Mouse (Mus musculus) gastrocnemius, adult 8-10 months (tissue): ENCODE data around the gene Stpg2. TPM values are rescaled to one million over a fixed set of nuclear protein-coding genes. Genes with fewer than 3 reads are reported as not detected.
"Not testable (repeated sequence)": the region's sequence is repeated elsewhere in the genome, so short reads cannot be mapped to it uniquely, and the experiment has no call there.

ENCODE experiments used
- DNase-seq, 2 experiments: peaks; one replicate each; pipeline ENCODE4 v3.0.0; 2022; ENCODE audit warnings: low spot score in 2 of 2
- total RNA-seq, 4 experiments: library from RNA; stranded (reverse); gene quantifications; 2 replicates each; pipeline ENCODE4 v1.2.4; 2022

Gene Stpg2
- total RNA-seq, 4 experiments from 2014 or later: not detected

DNA sequence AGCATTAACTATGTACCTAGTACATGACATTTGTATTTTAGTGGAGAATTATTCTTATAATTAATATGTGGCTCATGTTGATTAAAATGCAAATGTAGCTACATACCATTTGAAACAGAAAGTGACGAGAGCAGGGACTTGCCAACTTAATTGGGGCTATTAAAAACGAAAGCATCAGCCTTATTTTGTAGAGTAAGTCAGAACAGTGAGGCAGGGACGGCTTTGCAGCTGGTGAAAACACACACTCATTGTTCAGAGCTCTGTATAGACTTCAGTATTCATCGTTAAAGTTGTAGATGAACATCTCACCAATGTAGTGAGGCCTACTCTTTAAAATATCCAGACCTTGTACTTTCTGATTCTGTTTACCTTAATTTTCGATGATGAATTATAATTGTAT is 213.6 kb downstream of the Stpg2 start:
- no peak for DNase-seq

DNA sequence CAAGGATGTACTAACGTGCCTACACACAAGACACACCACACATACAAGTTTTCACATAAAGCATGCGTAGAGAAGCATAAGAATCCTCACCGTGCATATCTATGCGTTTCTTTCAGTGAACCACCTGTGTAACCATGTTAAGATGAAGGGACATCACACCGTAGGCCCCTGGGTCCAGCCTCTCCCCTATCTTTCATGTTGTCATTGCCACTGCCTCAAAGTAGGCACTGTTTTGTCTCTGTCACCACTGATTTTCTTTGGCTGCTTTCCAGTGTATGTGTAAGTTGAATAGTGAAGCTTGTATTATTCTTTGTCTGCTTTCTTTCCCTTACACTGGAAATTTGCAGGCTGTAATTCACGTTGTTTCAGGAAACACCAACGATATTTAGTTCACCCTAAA is 236.7 kb downstream of the Stpg2 start:
- DNase-seq: no peak

DNA sequence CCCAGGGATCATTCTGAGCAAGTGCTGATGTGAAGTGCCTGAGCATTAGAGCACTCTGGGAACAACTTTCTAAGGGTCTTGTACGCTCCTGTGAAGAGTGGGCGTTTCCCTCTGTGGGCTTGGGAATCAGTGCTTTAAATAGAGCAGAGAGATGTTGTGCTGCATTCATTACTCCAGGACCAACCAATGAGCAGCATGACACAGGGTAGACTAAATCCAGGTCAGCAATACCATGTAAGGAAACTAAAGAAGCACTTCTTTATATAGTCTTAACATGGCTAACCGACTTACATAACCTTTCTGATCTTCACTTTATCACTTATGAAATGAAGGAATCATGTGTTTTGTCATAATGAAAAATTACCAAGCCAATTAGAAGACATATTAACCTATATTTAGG is 290.4 kb downstream of the Stpg2 start:
- no peak for DNase-seq

DNA sequence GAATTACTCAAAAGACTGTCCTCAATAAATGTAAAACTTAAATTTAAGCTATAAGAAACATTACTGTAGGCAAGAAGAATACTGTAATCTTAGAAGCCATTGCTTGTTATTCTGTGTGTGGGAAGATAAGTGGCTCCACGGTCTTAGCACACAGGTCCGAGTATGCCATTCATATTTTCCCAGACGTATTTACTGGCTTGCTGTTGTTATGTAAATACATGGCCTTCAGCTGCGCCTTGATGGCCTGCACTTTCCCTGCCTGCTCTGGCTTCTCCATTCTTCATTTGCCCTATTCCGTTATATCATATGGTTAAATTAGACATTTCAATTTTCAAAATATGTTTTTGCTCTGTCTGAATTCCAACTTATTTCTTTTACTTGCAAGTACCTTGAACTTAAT is 296.7 kb downstream of the Stpg2 start:
- no peak for DNase-seq

DNA sequence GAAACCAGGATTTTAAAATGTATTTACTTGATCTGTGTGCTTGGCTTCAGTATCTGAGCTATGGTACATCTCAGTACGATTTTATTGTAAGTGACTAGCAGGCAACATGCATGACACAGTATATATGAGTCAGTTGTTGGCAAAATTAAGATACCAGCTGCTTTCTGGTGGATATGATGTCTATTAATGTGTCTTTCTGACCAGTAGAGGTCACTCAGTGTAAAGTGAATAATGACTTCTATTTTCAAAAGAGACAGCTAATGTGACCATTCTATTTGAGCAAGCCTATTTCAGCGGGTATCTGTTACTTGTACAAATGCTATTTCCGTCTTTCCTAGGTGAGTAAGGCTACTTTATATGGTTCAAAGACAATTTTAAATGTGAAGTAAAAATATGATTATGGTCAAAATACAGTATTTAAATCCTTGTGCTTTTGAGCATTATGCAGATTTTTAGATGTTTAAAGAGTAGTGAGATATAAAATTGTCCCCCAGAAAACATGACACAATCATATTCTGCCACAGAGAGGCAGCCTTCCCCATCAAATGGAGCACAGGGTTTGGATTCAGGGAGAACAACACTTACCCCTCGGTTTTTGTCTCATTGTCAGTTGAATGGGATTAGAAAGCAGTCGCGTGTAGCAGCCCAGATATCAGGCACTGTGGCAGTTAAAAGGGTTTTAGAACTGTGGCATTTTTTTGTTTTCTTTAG is 303.9 kb downstream of the Stpg2 start:
- no peak for DNase-seq

DNA sequence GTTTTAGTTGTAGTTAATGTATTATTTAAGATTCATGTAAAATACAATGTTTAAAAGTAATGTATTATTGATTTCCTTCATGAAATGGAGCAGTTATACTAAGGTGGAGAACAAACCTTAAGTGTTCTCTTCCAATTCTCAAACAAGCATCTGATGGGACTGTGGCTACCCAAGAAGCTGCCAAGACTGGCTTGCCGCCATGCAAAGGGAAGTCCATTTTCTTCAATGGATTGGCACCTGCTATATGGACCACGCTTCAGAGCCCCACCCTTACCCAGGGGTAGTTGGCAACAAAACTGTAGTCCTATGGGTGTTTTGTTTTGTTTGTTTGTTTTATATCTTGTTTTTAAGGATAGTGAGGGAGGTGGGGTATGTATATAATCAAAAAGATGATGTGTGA is 373.0 kb downstream of the Stpg2 start:
- no peak for DNase-seq

DNA sequence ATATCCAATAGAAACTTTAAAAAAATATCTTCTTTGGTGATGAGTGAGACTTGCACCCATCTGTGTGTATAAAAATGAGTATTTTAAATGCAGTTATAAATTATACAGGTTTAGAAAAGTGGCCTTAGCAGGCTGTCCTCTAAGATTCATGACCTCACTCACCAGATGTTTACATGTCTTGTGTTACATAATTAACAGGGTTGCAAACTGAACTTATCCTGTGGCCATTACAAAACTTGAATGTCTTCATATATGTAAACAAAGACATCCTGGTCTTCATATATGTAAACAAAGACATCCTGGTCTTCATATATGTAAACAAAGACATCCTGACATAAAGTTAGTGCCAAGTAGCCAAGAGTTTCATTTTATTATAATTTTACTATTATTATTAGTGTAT is 375.8 kb downstream of the Stpg2 start:
- no peak for DNase-seq

DNA sequence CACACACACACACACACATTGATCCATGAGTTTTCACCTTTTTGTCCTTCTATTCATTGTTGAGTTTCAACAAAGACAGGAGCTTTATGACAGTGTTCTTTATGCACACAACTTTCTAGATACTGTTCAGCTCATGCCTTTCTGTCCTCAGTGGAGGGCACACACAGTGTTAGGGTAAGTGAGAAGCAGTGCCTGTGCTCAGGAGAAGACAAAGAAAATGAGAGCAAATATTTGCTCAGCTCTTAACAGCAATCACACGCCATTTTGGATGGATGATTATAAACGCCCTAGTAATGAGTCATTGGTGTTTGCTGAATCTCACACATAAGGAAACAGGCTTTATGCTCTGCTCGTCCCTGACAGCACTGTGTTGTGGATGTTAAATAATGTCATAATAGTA is 394.0 kb downstream of the Stpg2 start:
- no peak for DNase-seq

DNA sequence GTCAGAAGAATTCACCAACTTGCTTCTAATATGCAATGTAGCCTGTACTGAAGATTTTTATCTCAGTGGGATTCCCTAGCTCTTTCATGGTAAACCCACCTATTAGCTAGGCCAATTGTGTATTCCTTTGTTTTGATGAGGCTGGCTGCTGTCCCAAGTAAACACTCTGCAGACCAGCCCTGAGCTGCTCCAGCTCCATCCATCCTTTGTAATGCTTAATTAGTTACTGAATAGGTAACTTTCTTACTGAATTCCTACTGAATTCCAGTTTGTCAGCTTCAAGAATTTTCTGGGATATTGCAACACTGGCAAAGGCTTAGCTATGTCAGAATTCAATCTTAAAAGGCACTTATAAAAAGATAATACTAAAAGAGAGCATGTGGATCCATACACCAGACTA is 402.8 kb downstream of the Stpg2 start:
- not testable (repeated sequence) for DNase-seq

DNA sequence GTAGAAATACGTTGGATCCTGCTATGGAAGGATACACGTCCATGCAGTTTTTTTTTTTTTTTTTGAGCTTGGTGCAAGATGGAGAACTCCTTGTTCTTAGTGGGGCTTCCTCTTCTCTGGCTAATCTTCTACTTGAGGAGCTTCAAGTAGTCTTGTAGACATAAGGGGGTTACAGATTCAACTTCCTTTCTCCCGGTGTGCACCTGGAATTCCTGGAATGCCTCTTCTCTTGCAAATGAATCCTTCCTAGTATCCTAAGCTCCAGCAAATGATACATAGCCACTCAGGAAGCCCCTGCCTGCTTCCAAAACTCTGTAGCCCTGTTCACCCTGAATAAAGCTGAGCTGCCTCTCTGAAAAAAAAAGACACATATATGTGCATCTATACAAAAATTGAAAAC is 409.1 kb downstream of the Stpg2 start:
- DNase-seq: no peak

DNA sequence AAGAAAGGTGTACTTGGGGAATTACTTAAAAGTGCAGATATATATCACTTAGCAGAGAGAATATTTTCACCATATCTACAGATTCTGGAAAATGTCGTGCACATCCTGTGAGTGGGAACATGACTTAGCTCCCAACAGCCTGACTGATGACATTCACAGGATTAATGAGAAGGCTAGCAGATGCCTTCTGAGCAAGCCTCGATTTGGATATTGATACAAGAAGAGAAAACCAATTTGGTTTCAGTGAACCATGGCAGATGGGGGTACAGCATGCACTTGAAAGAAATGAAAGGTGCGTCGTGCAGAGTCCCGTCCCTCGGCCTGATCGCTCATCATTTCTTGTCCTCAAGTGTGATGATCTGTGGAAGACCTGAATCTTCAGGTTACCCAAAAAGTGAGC is 410.3 kb downstream of the Stpg2 start:
- DNase-seq: no peak

DNA sequence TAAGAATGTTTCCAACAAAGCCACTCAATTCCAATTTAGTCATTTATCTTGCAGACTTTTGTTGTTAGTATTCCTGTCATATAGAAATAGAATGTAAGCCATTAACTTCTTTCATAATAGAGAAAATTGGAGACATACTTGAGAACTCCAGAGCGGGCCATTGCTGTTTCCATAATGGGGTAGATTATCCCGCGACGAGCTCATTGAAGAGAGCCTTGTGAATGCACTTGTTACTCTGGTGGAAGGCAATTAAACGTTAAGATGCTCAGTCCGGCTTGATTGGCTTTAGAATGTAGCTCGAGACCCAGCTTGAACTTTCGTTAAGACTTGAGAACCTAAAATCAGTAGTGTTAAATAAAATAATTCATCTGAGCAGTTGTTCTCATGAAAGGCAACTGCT is 432.4 kb downstream of the Stpg2 start:
- DNase-seq: no peak

DNA sequence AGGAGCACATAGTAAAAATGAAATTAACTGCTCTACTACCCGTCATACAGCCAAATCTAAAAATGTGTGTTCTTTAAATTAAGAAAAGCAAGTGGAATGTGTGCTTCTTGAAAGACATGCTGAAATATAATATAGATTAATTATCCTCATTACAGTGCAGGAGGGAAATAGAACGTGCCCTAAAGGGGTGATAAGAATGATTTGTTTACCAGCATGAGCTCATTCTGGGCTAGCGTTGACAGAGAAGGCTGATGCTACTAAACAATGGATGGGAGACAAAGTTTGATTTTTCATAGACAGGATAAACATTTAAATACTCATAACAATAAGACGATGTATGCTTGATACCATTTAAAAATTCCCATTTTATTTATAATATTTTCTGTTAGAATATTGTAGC is 446.0 kb downstream of the Stpg2 start:
- DNase-seq: no peak

DNA sequence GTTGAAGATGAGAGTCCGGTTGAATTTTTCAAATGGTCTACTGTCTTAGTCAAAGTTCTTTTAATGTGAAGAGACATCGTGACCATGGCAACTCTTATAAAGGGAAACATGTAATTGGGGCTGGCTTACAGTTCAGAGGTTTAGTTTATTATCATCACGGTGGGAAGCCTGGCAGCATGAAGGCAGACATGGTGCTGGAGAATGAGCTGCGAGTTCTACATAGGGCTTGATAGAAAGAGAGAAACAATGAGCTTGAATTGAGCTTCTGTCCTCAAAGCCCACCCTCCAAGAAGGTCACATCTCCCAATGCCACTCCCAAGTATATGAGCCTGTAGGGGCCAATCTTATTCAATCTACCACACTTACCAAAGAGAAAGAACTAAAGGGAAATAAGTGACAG is 453.9 kb downstream of the Stpg2 start:
- DNase-seq: no peak

DNA sequence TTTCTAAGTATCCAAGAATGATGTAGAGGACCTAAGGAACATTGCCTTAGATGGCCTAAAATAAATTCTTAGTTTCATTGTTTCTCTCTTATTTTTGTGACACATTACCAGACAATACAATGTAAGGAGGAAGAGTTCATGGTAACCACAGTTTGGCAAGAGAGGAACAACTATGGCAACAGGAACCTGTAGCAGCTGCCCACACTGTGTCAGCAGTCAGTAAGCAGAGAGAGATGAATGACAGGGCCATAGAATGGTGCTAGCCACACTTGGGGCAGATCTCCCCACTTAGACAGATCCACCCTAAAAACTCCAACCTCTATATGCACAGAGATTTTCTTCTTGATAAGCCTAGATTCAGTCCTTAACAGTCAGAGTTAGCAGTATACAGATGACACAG is 456.7 kb downstream of the Stpg2 start:
- DNase-seq: no peak

DNA sequence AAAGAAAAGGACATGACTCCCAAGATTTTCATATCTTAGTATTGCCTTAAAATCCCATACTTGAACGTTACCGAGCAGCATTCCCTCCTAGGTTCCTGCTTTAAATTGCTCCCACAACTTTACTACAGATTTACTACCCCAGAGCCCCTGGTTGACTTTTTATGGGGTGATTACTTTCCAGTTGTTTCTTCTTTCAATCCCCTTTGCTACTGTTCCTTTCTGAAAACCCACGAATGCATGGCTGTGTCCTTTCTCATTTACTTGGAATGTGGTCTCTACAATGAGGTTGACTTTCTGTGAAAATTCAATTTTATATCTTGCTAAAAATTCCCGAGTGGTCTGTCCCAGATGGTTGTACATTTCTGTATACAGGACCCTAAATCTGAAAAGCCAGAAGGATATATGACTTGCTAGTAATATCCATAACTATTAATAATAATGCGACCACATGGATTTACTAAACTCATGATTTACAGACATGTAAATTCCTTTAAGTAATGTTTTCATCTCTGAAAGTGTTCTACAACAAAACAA is 458.3 kb downstream of the Stpg2 start:
- no peak for DNase-seq

DNA sequence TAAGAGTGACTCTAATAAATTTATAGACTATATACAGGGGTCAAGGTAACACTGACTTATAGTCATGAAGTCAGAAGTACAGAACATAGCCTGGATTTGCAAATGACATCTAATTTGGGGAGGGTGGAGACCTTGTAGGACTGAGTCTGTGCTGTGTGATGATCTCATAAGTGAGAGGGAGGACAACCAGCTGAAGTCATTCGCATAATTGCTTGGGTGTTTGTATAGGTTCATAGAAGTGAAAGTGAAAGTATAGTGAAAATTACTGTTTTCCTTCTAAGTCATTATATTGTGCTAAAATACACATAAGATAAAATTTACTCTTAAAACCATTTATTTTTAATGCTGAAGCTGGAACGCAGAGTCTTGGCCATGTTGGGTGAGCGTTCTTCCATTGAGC is 459.6 kb downstream of the Stpg2 start:
- DNase-seq: no peak

DNA sequence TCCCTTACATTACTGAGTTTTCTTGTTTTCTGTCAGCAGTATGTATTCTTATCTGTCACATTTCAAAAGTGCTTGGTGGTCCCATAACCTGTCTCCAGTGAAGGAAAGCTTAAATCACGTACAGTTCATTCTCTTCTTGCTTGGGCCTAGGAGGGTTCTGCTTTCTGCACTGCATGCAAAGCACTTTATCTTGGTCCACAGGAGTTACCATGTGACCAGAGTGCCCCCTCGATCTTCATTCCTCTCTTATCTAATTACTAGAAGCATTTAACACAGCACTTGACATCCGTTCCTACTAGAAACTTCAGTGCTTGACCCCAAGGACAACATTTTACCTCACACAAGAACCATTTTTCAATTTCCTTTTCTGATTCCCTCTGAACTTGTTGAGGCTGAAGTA is 470.7 kb downstream of the Stpg2 start:
- DNase-seq: no peak

DNA sequence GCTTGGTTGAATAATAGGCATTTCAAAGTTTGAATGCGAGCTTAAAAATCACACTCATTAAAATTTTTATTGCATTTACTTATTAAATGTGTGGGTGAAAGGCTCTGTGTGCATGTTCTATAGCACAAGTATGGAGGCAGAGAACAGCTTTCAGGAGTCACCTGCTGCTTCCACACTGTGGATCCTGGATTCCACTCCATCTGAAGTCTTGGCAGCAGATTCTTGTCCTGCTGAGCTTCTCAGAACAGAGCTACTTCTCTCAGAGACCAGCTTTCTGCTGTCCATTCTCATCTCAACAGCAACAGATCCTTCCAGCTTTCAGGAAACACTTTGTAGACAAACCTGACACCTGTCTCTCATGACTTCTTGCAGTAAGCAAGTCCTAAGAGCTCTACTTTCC is 471.2 kb downstream of the Stpg2 start:
- no peak for DNase-seq

DNA sequence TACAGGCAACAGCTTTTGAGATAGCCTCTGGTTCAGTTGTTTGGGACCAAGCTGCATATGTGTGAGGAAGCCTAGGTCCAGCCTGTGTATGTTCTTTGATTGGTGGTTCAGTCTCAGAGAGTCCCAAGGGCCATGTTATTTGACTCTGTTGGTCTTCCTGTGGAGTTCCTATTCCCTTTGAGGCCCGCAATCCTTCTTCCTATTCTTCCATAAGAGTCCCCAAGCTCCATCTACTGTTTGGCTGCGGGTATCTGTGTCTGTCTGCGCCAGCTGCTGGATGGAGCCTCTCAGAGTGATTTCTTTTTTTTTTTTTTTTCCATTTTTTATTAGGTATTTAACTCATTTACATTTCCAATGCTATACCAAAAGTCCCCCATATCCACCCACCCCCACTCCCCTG is 498.7 kb downstream of the Stpg2 start:
- not testable (repeated sequence) for DNase-seq

DNA sequence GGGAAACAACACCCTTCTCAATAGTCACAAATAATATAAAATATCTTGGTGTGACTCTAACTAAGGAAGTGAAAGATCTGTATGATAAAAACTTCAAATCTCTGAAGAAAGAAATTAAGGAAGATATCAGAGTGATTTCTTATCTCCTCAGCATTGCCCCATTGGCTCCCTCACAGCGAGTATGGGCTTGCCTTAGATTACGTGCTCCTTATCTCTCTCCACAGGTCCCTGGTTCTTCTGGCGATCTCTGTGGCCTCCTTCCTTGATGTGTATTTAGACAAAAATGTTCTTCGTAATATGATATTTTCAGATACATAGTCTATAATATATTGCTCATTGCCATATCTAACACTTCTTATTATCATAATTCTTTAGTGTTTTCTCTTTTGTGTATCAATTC is 501.9 kb downstream of the Stpg2 start:
- DNase-seq: not testable (repeated sequence)

DNA sequence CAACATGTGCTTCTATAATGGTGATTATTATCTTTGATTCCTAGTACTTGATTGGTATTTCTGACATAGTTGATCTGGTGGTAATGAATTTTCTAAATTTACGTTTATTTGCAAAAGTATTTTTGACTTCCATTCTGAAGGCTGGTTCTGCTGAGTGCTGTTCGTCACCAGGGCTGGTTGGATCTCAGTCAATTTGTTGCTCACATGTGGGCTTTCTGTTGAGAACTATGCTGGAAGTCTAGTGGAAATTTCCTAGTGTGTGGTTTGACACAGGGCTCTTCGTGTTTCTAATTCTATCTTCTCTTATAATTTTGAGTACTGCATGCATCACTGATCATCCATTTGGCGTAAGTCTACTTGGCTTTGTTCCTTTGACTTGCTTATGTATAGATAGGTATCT is 504.3 kb downstream of the Stpg2 start:
- DNase-seq: no peak

DNA sequence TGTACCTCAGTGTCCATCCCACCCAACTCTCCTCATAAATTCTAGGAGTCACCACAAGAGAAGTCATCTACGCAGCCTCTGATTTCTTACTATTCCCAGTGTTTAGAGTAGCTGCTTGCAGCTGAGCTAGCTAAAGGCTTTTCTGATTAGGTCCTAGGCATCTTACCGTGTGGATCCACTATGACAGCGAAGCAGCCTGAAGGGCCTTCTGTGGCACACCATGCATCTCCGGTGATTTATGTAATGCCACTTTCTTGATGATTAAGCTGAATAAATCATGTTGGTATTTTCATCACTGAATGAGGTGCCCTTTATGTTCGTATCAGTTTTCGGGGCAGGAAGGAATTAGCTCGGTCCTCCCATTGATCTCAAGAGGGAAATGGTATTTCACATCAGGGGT is 523.3 kb downstream of the Stpg2 start:
- DNase-seq: no peak

DNA sequence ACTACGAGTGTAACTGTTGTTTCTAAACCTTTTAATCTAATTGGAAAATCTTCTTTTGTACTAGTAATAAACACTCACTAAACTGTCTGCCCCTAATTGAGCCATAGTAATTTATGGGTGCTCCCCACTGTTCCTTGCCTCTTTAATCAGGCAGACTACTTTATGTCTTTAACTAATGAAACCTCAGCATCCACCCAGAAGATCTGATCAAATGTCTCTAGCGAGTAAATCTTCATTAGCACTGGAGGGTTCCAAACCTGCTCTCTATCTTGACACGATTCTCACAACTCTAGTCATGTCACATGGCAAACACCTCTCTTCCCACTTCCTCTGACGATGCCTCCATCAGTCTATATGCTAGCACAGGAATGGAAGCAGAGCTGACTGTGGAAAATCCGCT is 523.8 kb downstream of the Stpg2 start:
- DNase-seq: no peak
